Mouse (Mus musculus) lung, postnatal 10 days (tissue): ENCODE measurements around the gene Acat2.
"Not testable (repeated sequence)": the region's sequence is repeated elsewhere in the genome, so short reads cannot be mapped to it uniquely, and the experiment has no call there.

Experiments used
- DNase-seq: peaks from one replicate; pipeline ENCODE4 v3.0.0; 2021

The Acat2 gene

GRCm38 (mm10) chr17:12960331-12960873 is at the start of gene Acat2:
Acat2 (minus strand) TSS chr17:12960747.
- DNase-seq: peak; percentile 96

DNA sequence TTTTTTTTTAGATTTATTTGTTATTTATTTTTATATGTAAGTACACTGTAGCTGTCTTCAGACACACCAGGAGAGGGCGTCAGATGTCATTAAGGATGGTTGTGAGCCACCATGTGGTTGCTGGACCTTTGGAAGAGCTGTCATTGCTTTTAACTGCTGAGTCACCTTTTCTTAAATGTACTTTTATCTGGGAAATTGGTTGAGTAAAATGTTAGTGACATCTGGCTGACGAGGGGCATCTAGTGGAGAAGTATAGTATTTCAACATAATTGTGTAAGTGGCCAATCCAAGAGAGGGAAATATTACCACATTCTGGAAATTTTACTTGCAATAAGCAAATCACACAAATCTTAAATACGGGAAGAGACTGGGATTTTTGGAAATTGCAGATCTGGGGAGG is 49.3 kb upstream of the Acat2 start:
- DNase-seq: peak; percentile 65

DNA sequence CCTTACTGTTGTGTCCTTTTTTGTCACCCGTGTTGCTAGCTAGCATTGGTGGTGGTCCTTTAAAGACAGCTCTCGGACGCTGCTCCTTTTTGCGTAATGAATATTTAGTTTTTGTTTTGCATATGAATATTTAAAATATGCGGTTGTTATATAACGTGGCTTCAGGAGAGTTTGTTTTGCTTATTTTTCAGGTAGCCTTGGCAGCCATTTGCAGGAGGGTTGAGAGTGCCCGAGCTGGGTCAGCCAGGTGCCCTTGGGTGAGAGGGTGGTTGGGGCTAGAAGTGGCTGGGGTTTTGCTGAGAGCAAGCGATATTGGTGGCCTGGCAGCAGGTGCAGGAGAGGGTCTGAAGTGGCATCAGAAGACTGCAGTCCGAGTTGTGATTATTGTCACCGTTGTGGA is 48.0 kb upstream of the Acat2 start:
- DNase-seq: peak; percentile 19

DNA sequence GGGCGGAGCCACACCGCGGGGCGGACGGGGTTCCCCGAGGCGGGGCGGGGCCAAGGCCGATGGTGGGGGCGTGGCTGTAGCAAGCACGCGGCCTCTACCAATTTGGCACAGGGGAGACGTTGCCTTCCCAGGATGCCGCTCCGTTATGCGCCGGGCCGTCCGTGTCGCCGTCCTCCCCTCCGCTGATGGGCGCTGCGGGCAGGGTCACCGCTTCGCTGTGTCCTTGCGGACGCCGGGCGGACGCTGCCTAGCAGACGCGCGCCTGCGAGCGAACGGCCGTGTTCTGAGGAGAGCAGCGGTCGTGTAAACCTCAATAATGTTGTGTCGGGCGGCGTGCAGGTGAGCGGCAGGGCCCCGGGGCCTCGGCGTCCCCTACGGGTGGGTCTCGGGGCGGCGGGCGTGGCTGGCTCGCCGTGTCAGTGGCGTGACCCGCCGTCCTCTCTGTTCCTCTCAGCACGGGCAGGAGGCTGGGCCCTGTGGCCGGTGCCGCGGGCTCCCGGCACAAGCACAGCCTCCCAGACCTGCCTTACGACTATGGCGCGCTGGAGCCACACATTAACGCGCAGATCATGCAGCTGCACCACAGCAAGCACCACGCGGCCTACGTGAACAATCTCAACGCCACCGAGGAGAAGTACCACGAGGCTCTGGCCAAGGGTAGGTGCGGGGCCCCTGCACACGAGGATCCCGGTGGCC is 47.3 kb upstream of the Acat2 start:
- peak; percentile 99 for DNase-seq

DNA sequence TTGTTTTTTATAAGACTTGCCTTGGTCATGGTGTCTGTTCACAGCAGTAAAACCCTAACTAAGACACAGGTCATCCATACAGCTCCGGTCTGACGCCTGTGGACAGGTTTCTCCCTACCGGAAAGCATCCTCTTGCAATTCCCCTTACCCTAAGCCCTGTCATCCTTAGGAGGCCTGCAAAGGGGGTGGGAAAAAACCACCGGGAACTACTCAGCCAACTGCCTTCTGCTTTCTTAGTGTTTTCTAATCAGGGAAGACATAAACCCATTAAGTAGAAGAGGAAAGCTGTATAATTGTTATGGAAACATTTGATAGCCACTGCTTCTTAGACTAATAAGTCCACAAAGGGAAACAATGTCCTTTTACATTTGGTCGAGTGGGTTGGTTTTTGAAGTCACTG is 46.4 kb upstream of the Acat2 start:
- no peak for DNase-seq

DNA sequence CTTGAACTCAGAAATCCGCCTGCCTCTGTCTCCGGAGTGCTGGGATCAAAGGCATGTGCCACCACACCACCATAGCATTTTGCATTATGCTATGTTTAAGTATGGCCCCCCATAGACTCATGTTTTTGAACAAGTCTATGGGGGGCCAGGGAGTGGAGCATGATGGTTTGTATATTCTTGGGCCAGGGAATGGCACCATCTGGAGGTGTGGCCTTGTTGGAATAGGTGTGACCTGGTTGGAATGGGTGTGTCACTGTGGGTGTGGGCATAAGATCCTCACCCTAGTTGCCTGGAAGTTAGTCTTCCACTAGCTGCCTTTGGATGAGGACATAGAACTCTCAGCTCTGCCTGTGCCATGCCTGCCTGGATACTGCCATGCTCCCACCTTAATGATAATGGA is 46.0 kb upstream of the Acat2 start, which contains the start of gene Sod2:
Gene Sod2 (plus strand): TSS at position 301 of the 400 bp plus-strand sequence.
- not testable (repeated sequence) for DNase-seq

DNA sequence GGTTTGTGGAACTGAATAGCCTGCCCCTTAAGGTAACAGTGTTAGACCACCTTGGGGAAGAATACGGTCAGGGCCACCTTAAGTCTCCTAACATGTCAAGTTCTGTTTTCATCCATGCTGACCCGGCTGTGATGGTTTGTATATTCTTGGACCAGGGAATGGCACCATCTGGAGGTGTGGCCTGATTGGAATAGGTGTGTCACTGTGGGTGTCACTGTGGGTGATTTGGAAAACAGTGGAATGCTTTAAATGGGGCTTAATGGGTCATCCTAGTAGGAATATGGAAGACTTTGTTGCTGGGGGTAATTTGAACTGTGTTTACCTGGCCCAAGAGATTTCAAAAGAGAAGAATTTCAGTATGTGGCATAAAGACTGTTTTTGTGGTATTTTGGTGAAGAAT is 43.9 kb upstream of the Acat2 start:
- DNase-seq: not testable (repeated sequence)

GRCm38 (mm10) chr17:13002243-13002642 is 41.7 kb upstream of the Acat2 start:
- not testable (repeated sequence) for DNase-seq

GRCm38 (mm10) chr17:12999069-12999468 is 38.5 kb upstream of the Acat2 start:
- no peak for DNase-seq

- no peak for DNase-seq
Observed at GRCm38 (mm10) chr17:12997890-12998289, 37.3 kb upstream of the Acat2 start.

DNA sequence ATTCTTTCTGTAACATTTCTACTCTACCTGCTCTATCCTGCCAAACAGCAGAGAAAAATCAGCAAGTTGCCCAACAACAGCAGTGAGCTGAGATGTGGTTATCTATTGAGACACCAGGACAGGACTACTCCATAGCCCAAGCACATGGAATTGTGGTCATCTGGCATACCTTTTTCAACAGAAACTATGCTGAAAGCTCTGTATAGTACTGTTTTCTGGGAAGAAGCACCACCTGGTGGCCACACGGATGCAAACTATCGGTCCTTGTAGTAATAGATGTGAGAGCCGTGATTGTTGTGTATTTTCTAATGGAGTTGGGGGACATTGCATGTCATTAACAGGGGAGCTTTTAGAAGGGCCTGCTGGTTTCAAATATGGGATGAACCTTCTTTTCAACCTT is 35.8 kb upstream of the Acat2 start:
- DNase-seq: peak; percentile 71

GRCm38 (mm10) chr17:12994069-12994468 is 33.5 kb upstream of the Acat2 start, which contains the start of gene Wtap:
Wtap (minus strand) TSS chr17:12994169.
- no peak for DNase-seq

GRCm38 (mm10) chr17:12992470-12992991 is 32.0 kb upstream of the Acat2 start:
- DNase-seq: peak; percentile 97

DNA sequence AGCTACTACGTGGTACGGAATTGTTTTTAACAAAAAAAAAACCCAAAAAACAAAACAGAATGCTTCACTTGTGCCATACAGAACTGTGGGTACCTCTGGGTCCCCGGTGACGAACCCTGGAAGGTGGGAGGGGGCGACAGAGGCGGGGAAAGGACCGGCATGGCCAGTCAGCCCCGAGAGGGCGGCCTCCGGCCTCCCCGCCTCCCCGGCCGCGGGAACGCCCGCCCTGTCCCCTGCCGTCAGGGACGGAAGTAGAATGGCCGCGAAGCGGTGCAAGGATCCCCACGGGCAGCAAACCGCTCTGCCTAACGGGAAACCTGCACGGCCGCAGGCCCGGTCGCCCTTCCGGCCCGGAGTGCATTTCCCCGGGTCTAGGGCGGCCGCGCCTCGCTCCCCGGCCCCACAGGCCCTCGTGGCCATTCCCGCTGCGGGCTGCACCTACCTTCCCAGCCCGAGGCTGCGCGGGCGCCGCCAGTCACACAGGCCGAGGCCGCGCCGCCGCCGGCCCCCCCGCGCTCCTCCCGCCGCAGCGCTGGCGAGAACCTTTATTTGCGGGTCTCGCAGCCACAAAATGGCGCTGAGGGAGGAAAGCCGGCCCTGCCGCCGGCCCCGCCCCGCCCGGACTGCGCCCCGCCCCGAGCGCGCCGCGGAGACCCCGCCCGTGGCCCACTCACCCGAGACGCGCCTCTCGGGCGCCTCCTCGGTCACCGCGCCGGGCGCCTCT is 31.2 kb upstream of the Acat2 start:
- peak; percentile 93 for DNase-seq

- peak; percentile 36 for DNase-seq
Observed at GRCm38 (mm10) chr17:12991194-12991634, 30.7 kb upstream of the Acat2 start.

- no peak for DNase-seq
Observed at GRCm38 (mm10) chr17:12990567-12991145, 30.1 kb upstream of the Acat2 start.

DNA sequence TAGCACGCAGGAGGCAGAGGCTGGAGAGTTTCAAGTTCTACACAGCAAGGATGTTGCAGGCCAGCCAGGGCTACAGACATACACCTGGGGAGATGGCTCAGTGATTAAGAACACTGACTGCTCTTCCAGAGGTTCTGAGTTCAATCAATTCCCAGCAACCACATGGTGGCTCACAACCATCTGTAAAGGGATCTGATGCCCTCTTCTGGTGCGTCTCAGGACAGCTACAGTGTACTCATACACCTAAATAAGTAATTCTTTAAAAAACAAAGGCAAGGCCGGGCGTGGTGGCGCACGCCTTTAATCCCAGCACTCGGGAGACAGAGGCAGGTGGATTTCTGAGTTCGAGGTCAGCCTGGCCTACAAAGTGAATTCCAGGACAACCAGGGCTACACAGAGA is 27.5 kb upstream of the Acat2 start:
- DNase-seq: not testable (repeated sequence)

- no peak for DNase-seq
Observed at GRCm38 (mm10) chr17:12983988-12984387, 23.4 kb upstream of the Acat2 start.

DNA sequence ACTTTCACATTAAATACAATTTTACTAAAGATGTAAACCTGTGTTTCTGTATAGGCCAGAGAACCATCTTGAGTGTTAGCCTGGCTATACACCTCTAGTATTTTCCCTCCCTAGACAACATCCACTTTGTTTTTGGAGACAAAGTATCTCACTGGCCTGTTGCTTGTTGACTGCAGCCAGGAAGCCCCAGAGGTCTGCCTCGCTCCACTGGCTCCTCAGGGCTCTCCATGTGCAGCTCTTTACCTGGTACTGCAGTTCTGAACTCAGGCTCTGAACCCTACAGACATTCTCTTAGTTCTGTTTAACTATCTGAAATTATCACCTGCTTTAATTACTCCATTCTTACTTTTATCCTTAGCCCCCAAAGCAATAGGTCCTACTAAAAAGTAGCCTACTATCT is 18.0 kb upstream of the Acat2 start:
- DNase-seq: no peak

DNA sequence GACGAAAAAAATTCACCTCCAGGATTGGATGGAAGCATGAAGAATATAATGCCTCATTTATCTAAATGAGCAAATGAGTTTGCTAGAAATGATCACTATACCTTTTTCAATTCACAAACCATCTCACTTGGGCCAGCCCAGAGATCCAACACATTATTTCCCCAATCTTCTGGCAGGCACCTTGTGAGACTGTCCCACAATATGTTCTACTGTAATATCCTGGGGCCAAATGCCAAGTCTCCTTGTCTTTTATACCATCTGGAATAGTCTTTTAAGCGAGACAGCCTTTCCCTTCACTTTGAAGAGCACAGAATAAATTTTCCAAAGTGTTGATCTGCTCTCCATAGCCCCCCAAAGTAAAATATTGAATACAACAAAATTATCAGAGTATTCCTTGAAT is 13.3 kb upstream of the Acat2 start:
- no peak for DNase-seq

DNA sequence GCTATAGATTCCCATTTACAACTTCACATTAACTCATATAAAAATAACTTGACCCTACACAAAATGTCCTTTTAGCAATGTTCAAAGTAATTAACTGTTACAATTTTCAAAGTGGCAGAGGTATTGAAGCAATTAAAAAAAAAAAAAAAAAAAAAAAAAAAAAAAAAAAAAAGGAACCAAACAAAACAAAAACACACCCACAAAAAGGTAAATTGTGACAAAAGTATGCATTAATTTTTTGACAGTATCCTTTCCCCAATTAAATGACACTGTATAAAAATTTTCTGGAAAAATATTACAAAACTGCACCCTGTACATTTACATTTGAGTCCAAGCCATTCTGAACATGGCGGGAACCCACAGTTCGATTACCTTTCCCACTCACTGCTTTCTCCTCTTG is 6.6 kb upstream of the Acat2 start:
- no peak for DNase-seq

- DNase-seq: no peak
Observed at GRCm38 (mm10) chr17:12963476-12963875, 2.9 kb upstream of the Acat2 start.

DNA sequence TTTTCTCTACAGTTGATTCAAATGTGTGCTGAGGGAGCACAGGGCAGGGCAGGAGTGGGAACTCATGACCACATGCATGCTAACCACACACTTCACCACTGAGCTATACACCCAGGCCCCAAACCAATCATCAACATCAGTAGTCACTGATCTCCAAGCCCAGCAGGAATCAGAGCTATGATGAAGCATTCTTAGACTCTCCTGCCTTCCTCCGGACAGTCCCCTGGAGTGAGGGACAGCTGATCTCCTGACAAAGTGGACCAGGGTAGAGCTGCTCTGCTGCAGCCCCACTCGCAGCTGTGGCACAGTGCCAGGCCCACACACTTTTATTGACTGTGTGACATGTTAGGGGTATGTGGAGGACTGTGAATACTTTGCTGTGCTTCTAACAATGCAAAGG is 1.2 kb downstream of the Acat2 start:
- not testable (repeated sequence) for DNase-seq
